Mouse (Mus musculus) heart, adult 2 months (tissue): Measurements from ENCODE around the gene Sorbs1.

Experiments
- CTCF ChIP-seq: fragments of 200-600 bp; IDR thresholded peaks from 2 replicates; pipeline ENCODE4 v1.8.1; 2022; ENCODE audit warnings: antibody characterized with exemption, mild to moderate bottlenecking, moderate library complexity
- EP300 ChIP-seq: fragments of 200-500 bp; IDR thresholded peaks from 2 replicates; pipeline ENCODE4 v1.6.1; 2011; ENCODE audit warnings: low read depth, low read length, control low read depth; ENCODE audit not compliant: insufficient read depth
- POLR2A ChIP-seq: fragments of 200-500 bp; IDR thresholded peaks from 2 replicates; pipeline ENCODE4 v1.6.1; 2011; ENCODE audit warnings: mild to moderate bottlenecking, low read depth, low read length, control low read depth; ENCODE audit not compliant: insufficient read depth

- TF ChIP-seq CTCF (peak; percentile 42), POLR2A (no peak), EP300 (0 out of 2 replicates have a peak, but pooled peaks have one; percentile 33)
Measured at GRCm38 (mm10) chr19:40490765-40491164, 22.8 kb downstream of the Sorbs1 start.
